Mouse (Mus musculus): ENCODE data around the gene Tmem56.
A peak's percentile ranks its signal among the peaks of the same experiment; 100 is the strongest.

The Tmem56 gene

DNA sequence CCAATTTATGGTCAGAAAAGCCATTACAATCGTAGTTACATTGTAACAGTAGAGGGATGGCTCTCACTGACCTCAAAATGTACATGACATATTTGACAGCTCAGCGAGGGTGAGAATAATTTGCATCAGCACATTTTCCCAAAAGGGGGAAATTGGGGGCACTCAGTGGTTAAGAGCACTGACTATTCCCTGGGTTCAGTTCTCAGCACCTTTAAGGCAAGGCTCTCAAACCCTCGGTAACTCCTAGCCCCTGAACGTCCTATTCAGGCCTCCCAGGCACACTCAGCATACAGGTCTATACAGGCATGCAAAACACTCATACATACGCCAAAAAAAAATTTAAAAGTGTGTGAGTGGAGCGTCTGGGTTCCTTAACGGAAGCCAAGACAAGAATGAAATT lies 112.3 kb downstream of the Tmem56 start:
- DNase-seq (ENCODE audit: low spot score in 2 of 2): no peak

DNA sequence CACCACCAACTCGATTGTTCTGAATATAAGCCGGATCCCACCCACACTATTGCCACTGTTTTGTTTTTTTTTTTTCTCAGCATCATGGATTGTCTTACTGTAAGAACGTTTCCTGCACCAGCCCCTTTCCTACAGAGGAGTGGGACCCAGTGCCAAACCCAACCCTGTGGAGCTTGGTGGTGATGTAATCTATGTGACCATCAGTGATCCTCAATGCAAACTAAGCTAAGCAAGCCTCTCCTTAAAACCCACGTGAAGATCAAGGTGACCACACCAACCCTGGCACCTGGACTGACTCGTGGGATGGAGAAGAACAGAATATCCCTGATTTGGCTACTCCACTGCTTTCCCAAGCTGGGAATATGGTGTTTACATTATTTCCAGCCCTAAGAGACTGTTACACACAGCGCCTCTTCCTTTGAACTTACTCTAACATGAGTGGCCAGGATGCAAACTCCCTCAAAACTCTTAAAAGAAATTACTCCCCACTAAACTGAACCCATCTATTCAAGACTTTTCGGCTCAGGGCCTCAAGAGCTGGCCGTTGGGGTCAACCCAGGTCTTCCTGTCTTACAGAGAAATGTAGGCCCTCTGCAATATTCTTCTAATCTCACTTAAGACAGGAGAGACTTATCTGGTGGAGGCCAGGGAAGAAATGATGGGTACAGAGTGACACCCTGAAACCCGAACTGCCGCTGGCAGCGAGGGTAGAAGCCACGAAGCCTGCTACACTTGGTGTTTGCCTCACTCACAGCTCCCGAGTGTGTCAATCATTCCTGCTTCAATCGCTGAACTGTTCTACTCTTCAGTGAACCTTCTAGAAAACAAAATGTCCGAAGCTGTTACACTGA lies 113.6 kb downstream of the Tmem56 start:
- no peak for DNase-seq (ENCODE audit: low spot score in 2 of 2)

DNA sequence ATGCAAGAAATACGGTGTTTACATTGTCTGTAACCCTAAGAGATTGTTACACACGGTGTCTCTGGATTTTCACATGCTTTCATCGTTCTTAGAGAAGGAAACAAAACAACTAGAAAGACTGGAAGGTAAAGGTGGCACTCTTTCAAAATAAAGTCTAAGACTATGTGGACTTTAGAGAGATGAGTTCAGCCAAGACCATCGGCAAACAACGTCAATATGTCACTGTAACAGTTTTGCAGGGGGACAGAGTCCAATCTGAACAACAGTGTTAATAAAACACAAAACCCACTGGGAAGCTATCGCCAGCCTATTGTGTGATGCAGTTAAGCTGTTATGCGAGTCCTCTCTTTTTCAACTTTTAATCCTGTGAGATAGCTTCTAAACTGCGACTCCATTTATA lies 114.3 kb downstream of the Tmem56 start:
- DNase-seq (ENCODE audit: low spot score in 2 of 2): no peak

DNA sequence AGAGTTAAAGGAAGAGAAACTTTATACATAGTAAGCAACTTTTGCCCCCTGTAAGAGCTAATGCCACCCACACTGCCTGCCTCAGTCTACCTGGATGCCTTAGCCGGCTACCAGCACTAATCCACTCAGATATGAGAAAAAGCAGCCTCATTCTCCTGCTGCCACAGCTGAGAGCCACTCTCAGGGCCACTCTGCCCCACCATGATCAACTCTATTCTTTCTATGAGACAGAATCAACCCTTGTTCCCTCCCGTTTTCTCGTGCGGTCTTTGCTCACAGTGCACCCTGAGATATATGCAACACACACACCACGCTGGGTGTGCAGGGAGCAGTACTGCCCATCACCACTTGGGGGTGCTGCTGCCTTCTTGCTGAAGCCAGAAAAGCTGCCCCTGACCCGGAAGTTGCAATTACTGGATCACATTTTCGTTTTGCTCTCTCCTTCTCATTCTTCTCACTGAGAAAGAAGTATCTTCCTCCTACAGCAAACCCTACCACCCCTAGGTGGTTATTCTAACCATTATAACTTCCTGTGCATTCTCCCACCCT lies 119.6 kb downstream of the Tmem56 start:
- DNase-seq (ENCODE audit: low spot score in 2 of 2): peak; percentile 39 to 72

DNA sequence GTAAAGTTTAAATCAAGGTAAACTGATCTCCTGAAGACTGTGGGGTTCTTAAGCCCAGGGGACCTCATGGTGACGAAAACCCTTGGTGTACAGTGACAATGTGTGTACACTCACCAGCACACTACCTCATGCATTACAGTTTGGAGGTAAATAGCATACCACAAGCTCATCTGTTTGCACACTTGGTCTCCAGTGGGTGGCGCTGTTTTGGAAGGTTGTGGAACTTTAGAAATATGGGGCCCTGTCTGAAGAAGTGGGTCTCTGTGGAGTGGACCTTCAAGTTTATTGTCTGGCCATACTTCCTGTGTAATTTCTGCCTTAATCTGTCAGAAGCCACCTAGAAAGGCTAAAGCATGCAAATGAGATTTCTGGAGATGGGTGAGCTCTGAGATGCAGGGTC lies 121.2 kb downstream of the Tmem56 start:
- DNase-seq (ENCODE audit: low spot score in 2 of 2): no peak

DNA sequence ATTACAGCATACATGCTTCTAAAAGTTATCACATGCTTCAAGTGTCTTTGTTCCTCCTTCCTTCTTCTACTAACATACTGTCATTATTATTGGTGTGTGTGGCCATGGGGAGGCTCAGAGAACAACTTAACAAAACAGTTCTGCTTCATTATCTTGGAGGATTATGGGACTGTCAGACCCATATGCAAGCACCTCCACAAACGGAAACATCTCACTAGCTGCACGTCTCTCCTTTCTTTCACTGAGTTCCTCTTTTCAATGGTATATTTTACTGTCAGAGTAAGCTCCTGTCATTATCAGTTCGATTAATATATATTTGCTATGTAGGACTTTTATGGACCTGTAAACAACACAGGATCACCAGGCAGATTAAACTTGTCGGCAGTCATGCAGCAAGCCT lies 122.5 kb downstream of the Tmem56 start:
- no peak for DNase-seq (ENCODE audit: low spot score in 2 of 2)

DNA sequence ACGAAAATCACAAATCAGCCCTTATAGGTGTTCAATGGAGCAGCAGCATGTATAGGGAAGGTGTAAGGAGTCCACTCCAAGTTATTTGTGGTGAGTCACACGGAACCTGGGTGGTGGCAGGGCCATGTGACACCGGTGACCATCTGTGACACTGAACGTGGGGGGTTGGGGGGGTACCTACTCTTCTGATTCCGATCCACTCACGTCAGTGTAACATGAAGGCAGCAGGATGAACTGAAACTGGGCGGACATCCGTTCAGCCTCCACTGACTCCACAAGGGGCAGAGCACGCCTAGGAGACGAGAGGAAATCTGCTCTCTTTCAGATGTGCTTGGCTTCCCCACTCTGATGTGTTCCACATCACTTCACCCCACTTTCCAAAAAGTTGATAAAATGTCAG lies 123.3 kb downstream of the Tmem56 start:
- DNase-seq (ENCODE audit: low spot score in 2 of 2): peak in 1 of 2 experiments; percentile 54

DNA sequence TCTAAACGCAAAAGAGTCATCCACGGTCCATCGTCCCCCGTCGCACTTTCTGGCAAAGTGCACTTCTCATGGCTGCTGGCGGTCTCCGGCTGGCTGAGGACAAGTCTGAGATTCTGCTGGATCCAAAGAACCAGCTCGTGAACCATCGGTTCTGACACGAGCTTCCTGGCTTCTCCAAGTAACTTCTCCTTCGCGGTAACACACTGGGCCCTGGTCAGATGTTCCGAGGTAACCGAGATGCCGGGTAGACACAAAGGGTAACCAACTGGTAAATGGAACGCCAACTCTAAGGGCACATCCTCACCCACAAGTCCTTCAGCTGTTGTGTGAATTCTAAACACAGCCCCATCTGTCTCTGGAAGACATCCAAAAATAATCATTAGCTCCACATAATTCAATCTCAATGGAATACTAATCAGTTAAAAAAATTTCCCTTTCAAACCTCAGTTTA lies 124.0 kb downstream of the Tmem56 start:
- peak in 1 of 2 experiments; percentile 52 for DNase-seq (ENCODE audit: low spot score in 2 of 2)

DNA sequence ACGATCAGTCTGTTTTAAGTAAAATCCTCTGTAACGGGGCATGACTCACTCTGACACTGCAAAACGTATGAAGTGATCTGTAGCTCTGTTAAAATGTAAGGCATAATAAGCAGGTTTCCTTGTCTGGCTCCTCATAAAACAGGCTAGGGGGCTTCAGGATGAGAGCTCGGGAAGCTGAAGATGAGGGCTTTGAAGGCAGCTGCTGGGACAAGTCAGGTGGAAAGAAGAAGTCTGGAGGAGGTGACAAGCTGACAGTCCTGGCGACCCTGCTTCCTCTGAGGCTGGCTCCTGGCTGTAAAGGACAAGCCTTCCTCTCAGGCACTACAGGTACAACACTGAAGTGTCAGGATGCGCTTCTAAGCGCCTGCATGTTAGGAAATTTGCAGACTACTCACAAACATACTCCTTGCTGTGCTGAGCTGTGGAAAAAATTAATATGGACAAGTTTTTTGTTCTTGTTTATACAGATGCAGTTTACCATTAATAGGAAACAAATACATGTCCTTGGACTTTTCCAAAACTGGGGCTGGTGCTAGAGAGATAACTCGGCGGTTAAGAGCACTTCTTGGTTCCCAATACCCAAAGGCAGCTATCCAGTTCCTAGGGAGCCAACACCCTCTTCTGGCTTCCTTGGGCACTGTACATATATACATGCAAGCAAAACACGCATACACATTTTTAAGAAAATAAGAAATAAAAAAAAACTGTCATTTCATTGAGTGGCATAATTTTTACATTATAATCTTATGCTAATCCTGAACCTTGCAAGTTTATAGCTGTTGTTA lies 125.2 kb downstream of the Tmem56 start:
- DNase-seq (ENCODE audit: low spot score in 2 of 2): no peak

DNA sequence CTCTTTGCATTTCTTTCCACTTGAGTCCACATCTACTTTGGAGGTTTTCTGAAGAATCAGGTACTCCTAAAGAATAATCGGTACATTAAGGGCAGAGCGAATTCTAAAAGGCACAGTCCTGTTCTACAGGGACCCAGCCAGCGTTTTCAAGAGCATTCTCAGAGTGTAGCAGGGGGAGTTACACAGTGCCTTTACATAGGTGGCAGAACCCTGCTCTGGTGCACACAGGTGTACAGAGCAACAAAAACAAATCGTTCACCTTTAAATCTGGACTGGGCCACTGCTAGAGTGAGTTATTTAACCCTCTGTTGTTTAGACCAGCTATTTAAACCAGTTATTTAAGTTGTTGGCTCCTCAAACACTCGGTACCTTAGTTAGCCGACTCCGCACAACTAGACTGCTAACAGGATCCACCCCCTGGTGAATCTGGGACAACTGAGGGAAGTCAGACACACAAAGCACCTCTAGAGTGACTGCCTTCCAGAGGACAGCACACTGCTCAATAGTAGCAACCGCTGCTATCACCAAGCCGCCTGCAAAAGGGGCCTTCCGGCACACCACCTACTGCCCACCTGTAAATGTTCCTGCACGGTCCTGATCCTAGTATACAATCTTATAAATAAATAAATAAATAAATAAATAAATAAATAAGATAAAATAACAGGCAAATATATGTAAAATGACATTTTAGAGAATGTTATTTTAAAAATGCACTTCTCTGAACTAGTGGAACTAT lies 126.3 kb downstream of the Tmem56 start:
- DNase-seq (ENCODE audit: low spot score in 2 of 2): no peak

DNA sequence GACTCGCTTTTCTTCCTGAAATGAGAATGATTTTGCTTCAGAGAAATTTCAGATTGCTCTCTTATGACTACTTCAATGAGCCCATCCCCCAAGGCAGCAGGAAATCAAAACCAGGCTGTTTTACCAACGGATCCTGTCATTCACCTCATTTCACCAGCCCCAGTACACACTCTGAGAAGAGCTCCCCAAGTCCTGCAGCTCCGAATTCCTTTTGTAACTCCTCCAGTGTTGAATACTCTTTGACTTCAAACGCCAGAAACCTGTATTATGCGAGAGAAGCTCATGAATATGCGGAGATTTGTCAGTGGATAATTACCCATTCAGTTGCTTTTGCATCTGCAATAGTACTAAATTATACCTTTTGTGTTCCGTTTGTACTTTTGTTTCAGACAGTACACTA lies 126.9 kb downstream of the Tmem56 start:
- no peak for DNase-seq (ENCODE audit: low spot score in 2 of 2)
